Mouse (Mus musculus) embryonic facial prominence, embryonic 14.5 days (tissue): Measurements from ENCODE around the gene Mc3r. TPM values are rescaled to one million over a fixed set of nuclear protein-coding genes. Genes with fewer than 3 reads are reported as not detected.
A peak's percentile ranks its signal among the peaks of the same experiment; 100 is the strongest.

Experiments
- ATAC-seq: fragments of 200-750 bp; cut with Nextera tagmentation; 2 replicates; pipeline ENCODE4 v1.8.0; 2017; ENCODE audit warnings: low read depth, moderate number of reproducible peaks, moderate TSS enrichment
- DNase-seq: peaks from one replicate; pipeline ENCODE4 v3.0.0-alpha.2; 2015; ENCODE audit warnings: low spot score
- H3K27ac ChIP-seq: fragments of 300-500 bp; sonication (generic); replicated peaks from 2 replicates; pipeline ENCODE4 v1.5.1; 2014; ENCODE audit warnings: low read depth, mild to moderate bottlenecking, low read length, moderate library complexity
- H3K27me3 ChIP-seq: fragments of 300-500 bp; sonication (generic); replicated peaks from 2 replicates; pipeline ENCODE4 v1.6.1; 2014; ENCODE audit warnings: low read length; ENCODE audit not compliant: control insufficient read depth, insufficient read depth
- H3K36me3 ChIP-seq: fragments of 300-500 bp; sonication (generic); 2 replicates; pipeline ENCODE4 v1.6.1; 2014; ENCODE audit warnings: low read length, mixed read lengths; ENCODE audit not compliant: control insufficient read depth, insufficient read depth
- H3K4me1 ChIP-seq: fragments of 300-500 bp; sonication (generic); 2 replicates; pipeline ENCODE4 v1.6.1; 2014; ENCODE audit warnings: antibody characterized with exemption, low read length; ENCODE audit not compliant: control insufficient read depth, insufficient read depth
- H3K4me2 ChIP-seq: fragments of 300-500 bp; sonication (generic); 2 replicates; pipeline ENCODE4 v1.6.1; 2014; ENCODE audit warnings: low read depth, mild to moderate bottlenecking, low read length, moderate library complexity, mixed read lengths
- H3K4me3 ChIP-seq: fragments of 300-500 bp; sonication (generic); 2 replicates; pipeline ENCODE4 v1.5.1; 2014; ENCODE audit warnings: low read depth, mild to moderate bottlenecking, low read length
- H3K9ac ChIP-seq: fragments of 300-500 bp; sonication (generic); 2 replicates; pipeline ENCODE4 v1.6.1; 2014; ENCODE audit warnings: low read depth, mild to moderate bottlenecking, low read length, moderate library complexity, mixed read lengths
- H3K9me3 ChIP-seq: fragments of 300-500 bp; sonication (generic); 2 replicates; pipeline ENCODE4 v1.6.1; 2016; ENCODE audit warnings: low read length; ENCODE audit not compliant: control insufficient read depth
- WGBS: fragments of 180-500 bp; shearing (Covaris S2); extraction: QIAGEN DNeasy Blood & Tissue Kit; methylation state at CpG from one replicate; pipeline ENCODE4 v1.1.7; 2014; 5-methylcytosine and 5-hydroxymethylcytosine counted together
- polyA plus RNA-seq: library from polyadenylated mRNA; unstranded; fragments of >200 nt; fragmentation: Nextera tagmentation; extraction: Ambion mirVana; gene quantifications from 2 replicates; pipeline ENCODE4 v1.2.1, GENCODE M21; 2014

The Mc3r gene
- polyA plus RNA-seq, 1 experiment from 2014 or later, result 0.10 TPM

GRCm38 (mm10) chr2:172287715-172288114 is 39.4 kb downstream of the Mc3r start:
- no peak overlapping the region for H3K4me2 ChIP-seq
- H3K4me1 ChIP-seq, result no peaks in the 10 kb centered on the region
- 0 out of 2 replicates have a peak, but pooled peaks cover 3% of the 10 kb centered on the region for H3K9me3 ChIP-seq
- H3K36me3 ChIP-seq, result no peaks in the 10 kb centered on the region
- no peak overlapping the region for H3K27ac ChIP-seq
- H3K9ac ChIP-seq, result no peak overlapping the region
- H3K27me3 ChIP-seq, result no peaks in the 10 kb centered on the region
- H3K4me3 ChIP-seq, result no peak overlapping the region
- ATAC-seq (no peak), DNase-seq (no peak)
- WGBS, result 89% methylated on average over 1 of the region's 1 CpGs

- ATAC-seq (no peak), DNase-seq (no peak)
- H3K36me3 ChIP-seq, result no peaks in the 10 kb centered on the region
- no peaks in the 10 kb centered on the region for H3K27me3 ChIP-seq
- H3K27ac ChIP-seq, result no peak overlapping the region
- H3K4me3 ChIP-seq, result no peak overlapping the region
- no peaks in the 10 kb centered on the region for H3K4me1 ChIP-seq
- H3K4me2 ChIP-seq, result no peak overlapping the region
- WGBS, result 40% methylated on average over 11 of the region's 11 CpGs
- 0 out of 2 replicates have a peak, but pooled peaks cover 3% of the 10 kb centered on the region for H3K9me3 ChIP-seq
- H3K9ac ChIP-seq, result no peak overlapping the region
These were observed 40.7 kb downstream of the Mc3r start for GRCm38 (mm10) chr2:172288965-172289364.

- H3K27me3 ChIP-seq, result no peaks in the 10 kb centered on the region
- no peaks in the 10 kb centered on the region for H3K36me3 ChIP-seq
- H3K27ac ChIP-seq, result no peak overlapping the region
- H3K9ac ChIP-seq, result no peak overlapping the region
- no peak overlapping the region for H3K4me2 ChIP-seq
- WGBS, result 13% methylated on average over 1 of the region's 1 CpGs
- DNase-seq, result no peak
- H3K4me3 ChIP-seq, result no peak overlapping the region
- no peaks in the 10 kb centered on the region for H3K4me1 ChIP-seq
- ATAC-seq, result no peak
- 0 out of 2 replicates have a peak, but pooled peaks cover 3% of the 10 kb centered on the region for H3K9me3 ChIP-seq
These were observed 41.3 kb downstream of the Mc3r start for GRCm38 (mm10) chr2:172289632-172290031.

- Histone ChIP-seq H3K27ac (no peak overlapping the region), H3K9ac (no peak overlapping the region), H3K9me3 (no peaks in the 10 kb centered on the region), H3K27me3 (no peaks in the 10 kb centered on the region), H3K36me3 (no peaks in the 10 kb centered on the region), H3K4me2 (no peak overlapping the region), H3K4me1 (no peaks in the 10 kb centered on the region), H3K4me3 (no peak overlapping the region)
- ATAC-seq (no peak), DNase-seq (no peak)
- WGBS, result 80% methylated on average over 11 of the region's 11 CpGs
These were observed 42.2 kb downstream of the Mc3r start for GRCm38 (mm10) chr2:172290474-172290873.

- WGBS, result 83% methylated on average over 7 of the region's 7 CpGs
- Histone ChIP-seq H3K9ac (no peak overlapping the region), H3K4me2 (no peak overlapping the region), H3K9me3 (no peaks in the 10 kb centered on the region), H3K27me3 (no peaks in the 10 kb centered on the region), H3K4me1 (no peaks in the 10 kb centered on the region), H3K4me3 (no peak overlapping the region), H3K27ac (no peak overlapping the region), H3K36me3 (no peaks in the 10 kb centered on the region)
- ATAC-seq, result no peak
- no peak for DNase-seq
These were observed 42.7 kb downstream of the Mc3r start for GRCm38 (mm10) chr2:172291025-172291424.

GRCm38 (mm10) chr2:172291755-172292524 is 43.6 kb downstream of the Mc3r start:
- H3K27me3 ChIP-seq, result no peaks in the 10 kb centered on the region
- no peak overlapping the region for H3K27ac ChIP-seq
- ATAC-seq (no peak), DNase-seq (no peak)
- no peak overlapping the region for H3K4me2 ChIP-seq
- H3K4me3 ChIP-seq, result no peak overlapping the region
- no peak overlapping the region for H3K9ac ChIP-seq
- no peaks in the 10 kb centered on the region for H3K36me3 ChIP-seq
- no peaks in the 10 kb centered on the region for H3K4me1 ChIP-seq
- no peaks in the 10 kb centered on the region for H3K9me3 ChIP-seq
- 88% methylated on average over 14 of the region's 14 CpGs for WGBS

GRCm38 (mm10) chr2:172292525-172293405 is 44.5 kb downstream of the Mc3r start:
- DNase-seq, result peak; percentile 13
- H3K27me3 ChIP-seq, result no peaks in the 10 kb centered on the region
- 69% methylated on average over 14 of the region's 14 CpGs for WGBS
- no peak overlapping the region for H3K9ac ChIP-seq
- 0 out of 2 replicates have a peak, but pooled peaks have one; percentile 47 for ATAC-seq
- H3K4me3 ChIP-seq, result no peak overlapping the region
- H3K9me3 ChIP-seq, result no peaks in the 10 kb centered on the region
- H3K4me1 ChIP-seq, result no peaks in the 10 kb centered on the region
- no peak overlapping the region for H3K4me2 ChIP-seq
- no peak overlapping the region for H3K27ac ChIP-seq
- no peaks in the 10 kb centered on the region for H3K36me3 ChIP-seq

GRCm38 (mm10) chr2:172298083-172298482 is 49.8 kb downstream of the Mc3r start:
- DNase-seq, result no peak
- Histone ChIP-seq H3K4me2 (no peak overlapping the region), H3K9me3 (no peaks in the 10 kb centered on the region), H3K36me3 (no peaks in the 10 kb centered on the region), H3K27ac (no peak overlapping the region), H3K9ac (no peak overlapping the region), H3K4me3 (no peak overlapping the region), H3K4me1 (peaks cover 12% of the 10 kb centered on the region), H3K27me3 (no peaks in the 10 kb centered on the region)
- ATAC-seq, result no peak
- WGBS, result 45% methylated on average over 1 of the region's 1 CpGs
